ENCODE assay signal across 8 mouse cellular contexts in the genomic region with DNA sequence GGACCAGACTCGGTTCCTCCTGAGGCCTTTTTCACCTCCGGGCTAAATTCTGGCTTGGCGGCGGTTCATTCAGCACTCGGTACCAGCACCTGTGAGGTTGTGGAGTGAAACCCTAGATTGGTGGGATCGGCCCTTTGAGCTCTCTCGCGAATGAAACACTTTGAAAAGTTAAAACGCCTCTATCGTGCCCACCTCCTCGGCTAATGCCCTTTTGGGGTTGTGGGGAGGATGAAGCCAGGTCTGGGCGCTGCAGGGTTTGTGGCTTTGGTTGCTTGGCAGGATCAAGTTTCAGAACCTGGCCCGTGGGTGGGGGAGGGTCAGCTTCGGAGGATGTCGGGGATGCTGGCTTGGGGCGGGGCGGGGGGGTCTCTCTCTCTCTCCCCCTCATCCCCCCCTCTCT. TPM values are rescaled to one million over a fixed set of nuclear protein-coding genes. Genes with fewer than 3 reads are reported as not detected.
A peak's percentile ranks its signal among the peaks of the same experiment; 100 is the strongest.
DNase-seq lines count a peak whose midpoint lies in the region; ATAC-seq and TF ChIP-seq lines count a peak whose summit lies in the region.

No protein-coding gene starts in this region.

- H3K36me3 ChIP-seq in forebrain, postnatal 0 days (ENCODE audit: insufficient read depth), result no peaks in the 10 kb centered on the region
- H3K36me3 ChIP-seq in midbrain, embryonic 12.5 days, result no peaks in the 10 kb centered on the region

- ATAC-seq in forebrain, postnatal 0 days, result peak; percentile 21
- no peak; the same call in 1 of the 2 replicates for ATAC-seq in midbrain, embryonic 12.5 days (ENCODE audit: low FRiP score, low read depth)

- TF ChIP-seq CTCF in forebrain, postnatal 0 days (IDR thresholded peaks at IDR 0.05; ENCODE audit: low read depth), result no peak

- WGBS in forebrain, postnatal 0 days, result 24% methylated on average over 17 of the region's 17 CpGs
- WGBS in midbrain, embryonic 12.5 days, result 25% methylated on average over 15 of the region's 17 CpGs

- peak overlapping the region; percentile 57 for H3K9ac ChIP-seq in forebrain, postnatal 0 days
- peak overlapping the region; percentile 56 for H3K9ac ChIP-seq in midbrain, embryonic 12.5 days (replicated peaks)

- H3K4me3 ChIP-seq in forebrain, postnatal 0 days (ENCODE audit: low read depth, low read length), result peak overlapping the region; percentile 59
- H3K4me3 ChIP-seq in midbrain, embryonic 12.5 days, result peak overlapping the region; percentile 57

- H3K27me3 ChIP-seq in forebrain, postnatal 0 days (ENCODE audit: insufficient read depth, low read length), result peaks cover 13% of the 10 kb centered on the region
- H3K27me3 ChIP-seq in midbrain, embryonic 12.5 days, result peaks cover 67% of the 10 kb centered on the region

- peak; percentile 45 for DNase-seq in left cerebral cortex, postnatal 4 days
- no peak for DNase-seq in left cerebral cortex, postnatal 25 days (ENCODE audit: low spot score in 2 of 2)
- peak; percentile 16 for DNase-seq in adrenal gland, postnatal 25 days
- DNase-seq in forebrain, postnatal 0 days, result no peak
- DNase-seq in kidney, postnatal 14 days, result peak; percentile 32
- no peak for DNase-seq in spleen, adult 18-20 months
- no peak for DNase-seq in urinary bladder, postnatal 25 days (ENCODE audit: low spot score)

- H3K4me2 ChIP-seq in forebrain, postnatal 0 days (ENCODE audit: low read depth), result peak overlapping the region; percentile 47
- peak overlapping the region; percentile 50 for H3K4me2 ChIP-seq in midbrain, embryonic 12.5 days (replicated peaks)

- no peaks in the 10 kb centered on the region for H3K9me3 ChIP-seq in forebrain, postnatal 0 days (ENCODE audit: low read length)
- H3K9me3 ChIP-seq in midbrain, embryonic 12.5 days, result no peaks in the 10 kb centered on the region

- intact Hi-C loops in left cerebral cortex, postnatal 4 days (cut with DNase I), result loop anchor here (10.0 kb wide), 1 partner anchor 132 kb away; the partner anchor contains the start of gene Klhl15
- intact Hi-C loops in left cerebral cortex, postnatal 25 days (cut with DNase I), result loop anchor here (5.0 kb wide), 2 partner anchors 155 to 175 kb away; partner anchors contain the start of genes Eif2s3x and Maged1

- H3K27ac ChIP-seq in forebrain, postnatal 0 days (ENCODE audit: low read depth, low read length), result peak overlapping the region; percentile 62
- H3K27ac ChIP-seq in midbrain, embryonic 12.5 days (replicated peaks), result peak overlapping the region; percentile 58

- no peaks in the 10 kb centered on the region for H3K4me1 ChIP-seq in forebrain, postnatal 0 days (ENCODE audit: insufficient read depth)
- H3K4me1 ChIP-seq in midbrain, embryonic 12.5 days, result no peaks in the 10 kb centered on the region

RNA-seq across cellular contexts. Expression of gene Apoo, which starts 0.3 kb away (rescaled TPM):
- 10 to 100 TPM; 50.7 to 59.8 TPM for total RNA-seq in left cerebral cortex, postnatal 4 days (2021)
- total RNA-seq in left cerebral cortex, postnatal 25 days (2021), result 10 to 100 TPM; 71.5 to 84.3 TPM
- total RNA-seq in adrenal gland, postnatal 25 days (2021), result 45.8 and 49.6 TPM in 2 replicates
- 69.9 and 76.6 TPM in 2 replicates for total RNA-seq in forebrain, postnatal 0 days (2014; rRNA removed)
- polyA plus RNA-seq in forebrain, postnatal 0 days (2015; fragmentation: Nextera tagmentation; extraction: Ambion mirVana), result 142 and 156 TPM in 2 replicates
- 108 and 116 TPM in 2 replicates for polyA plus RNA-seq in midbrain, embryonic 12.5 days (2016; fragmentation: Nextera tagmentation; extraction: Ambion mirVana)

RNA-seq across cellular contexts. Expression of gene Fam90a1b, which starts 0.7 kb away (rescaled TPM):
- total RNA-seq in left cerebral cortex, postnatal 4 days (2021), result under 1 TPM in 1 of 2 experiments, not detected in 1; 0.46 TPM
- total RNA-seq in left cerebral cortex, postnatal 25 days (2021), result not detected
- not detected in 2 replicates for total RNA-seq in adrenal gland, postnatal 25 days (2021)
- 0.24 and 0.31 TPM in 2 replicates for total RNA-seq in forebrain, postnatal 0 days (2014; rRNA removed)
- 0.39 and 0.42 TPM in 2 replicates for polyA plus RNA-seq in forebrain, postnatal 0 days (2015; fragmentation: Nextera tagmentation; extraction: Ambion mirVana)
- polyA plus RNA-seq in midbrain, embryonic 12.5 days (2016; fragmentation: Nextera tagmentation; extraction: Ambion mirVana), result 0.09 TPM in 1 of 2 replicates, not detected in the other

Comparison
In these comparisons a context has a peak if more than half of its experiments do, and no peak if none do; other contexts are left out.
1. DNase-seq: peak in left cerebral cortex, postnatal 4 days (single experiment), adrenal gland, postnatal 25 days (single experiment) and kidney, postnatal 14 days (single experiment); none in left cerebral cortex, postnatal 25 days (0 of 2), forebrain, postnatal 0 days (single experiment), spleen, adult 18-20 months (0 of 2) and urinary bladder, postnatal 25 days (single experiment).